Mouse (Mus musculus): Measurements from ENCODE around the gene Otub2.

The Otub2 gene

DNA sequence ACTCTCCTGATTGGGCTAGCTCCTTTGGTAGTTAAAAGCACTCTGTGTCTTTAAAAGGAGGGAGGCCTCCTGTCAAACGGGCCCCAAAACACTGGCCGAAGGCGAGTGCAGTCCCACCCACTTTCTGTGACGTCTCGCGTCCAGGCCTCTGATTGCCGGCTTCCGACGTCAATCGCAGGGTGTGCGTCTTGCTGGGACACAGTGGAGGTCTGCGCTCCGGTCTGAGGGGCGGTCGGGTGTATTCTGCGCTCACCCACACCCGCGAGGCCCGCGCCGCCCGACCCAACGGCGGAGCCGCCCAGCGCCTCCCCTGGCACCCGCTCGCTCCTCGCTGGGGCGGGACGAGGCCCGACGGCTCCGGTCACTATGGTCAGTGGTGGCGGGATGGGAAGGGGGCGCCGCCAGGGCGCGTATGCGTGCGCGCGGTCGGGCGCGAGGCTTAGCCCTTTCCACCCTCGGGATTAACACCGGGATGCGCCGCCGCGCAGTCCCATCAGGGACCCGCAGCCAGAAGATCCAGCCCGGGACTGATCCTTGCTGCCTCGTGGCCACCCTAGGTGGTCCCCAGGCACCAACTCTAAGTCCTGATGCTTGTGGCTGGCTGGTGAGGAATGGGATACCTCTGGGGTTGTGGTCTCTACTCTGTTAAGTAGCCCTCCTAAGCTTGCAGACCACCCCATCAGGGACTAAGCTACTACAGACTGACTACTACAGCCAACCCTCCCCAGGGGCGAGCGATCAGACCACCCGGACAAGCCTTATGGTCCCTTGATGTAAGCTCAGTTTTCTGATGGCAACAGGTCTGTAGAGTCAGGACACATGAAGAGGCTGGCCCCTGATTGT lies at the start of gene Otub2:
Gene Otub2 (plus strand): TSS at position 178 of the 843 bp plus-strand sequence.
- peak; percentile 97 for DNase-seq

GRCm38 (mm10) chr12:103341212-103341611 lies 47.3 kb upstream of the Otub2 start:
- no peak for DNase-seq

DNA sequence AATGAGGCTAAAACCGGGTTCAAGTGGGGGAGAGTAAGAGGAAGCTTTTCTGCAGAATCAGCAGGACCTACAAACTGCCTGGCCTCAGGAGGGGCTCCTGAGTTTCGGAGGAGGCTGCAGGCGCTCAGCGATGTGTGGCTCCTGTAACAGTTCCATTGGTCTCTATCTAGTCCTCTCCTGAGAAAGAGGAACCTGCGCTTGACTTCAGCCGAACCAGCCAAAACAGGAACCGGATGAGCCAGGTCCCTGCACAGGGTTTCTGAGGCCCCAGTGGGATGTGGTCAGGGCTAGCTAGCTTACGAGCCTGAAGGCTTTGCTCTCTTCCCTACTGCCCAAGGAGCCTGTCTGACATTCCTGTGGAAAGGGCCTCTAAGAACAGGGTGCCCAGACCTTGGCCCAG lies 45.0 kb upstream of the Otub2 start:
- no peak for DNase-seq

DNA sequence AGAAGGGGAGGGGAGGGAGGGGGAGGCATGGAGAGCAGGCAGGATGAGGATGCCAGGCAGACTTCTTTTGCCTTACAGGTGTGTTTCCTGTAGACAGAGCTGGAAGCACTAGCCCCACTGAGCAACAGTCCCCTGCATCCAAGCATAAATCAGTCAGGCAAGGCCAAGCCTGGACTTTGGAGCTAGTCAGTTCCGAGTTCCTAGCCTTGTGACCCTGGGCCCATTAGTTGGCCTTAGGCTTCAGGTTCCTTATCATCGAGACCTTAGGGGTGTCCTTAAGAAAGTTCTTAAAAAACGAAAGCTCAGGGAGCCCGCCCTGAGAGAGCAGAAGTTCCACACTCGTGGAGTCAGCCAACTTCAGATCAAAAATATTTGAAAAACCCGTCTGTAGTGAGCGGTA lies 43.5 kb upstream of the Otub2 start:
- DNase-seq = no peak

DNA sequence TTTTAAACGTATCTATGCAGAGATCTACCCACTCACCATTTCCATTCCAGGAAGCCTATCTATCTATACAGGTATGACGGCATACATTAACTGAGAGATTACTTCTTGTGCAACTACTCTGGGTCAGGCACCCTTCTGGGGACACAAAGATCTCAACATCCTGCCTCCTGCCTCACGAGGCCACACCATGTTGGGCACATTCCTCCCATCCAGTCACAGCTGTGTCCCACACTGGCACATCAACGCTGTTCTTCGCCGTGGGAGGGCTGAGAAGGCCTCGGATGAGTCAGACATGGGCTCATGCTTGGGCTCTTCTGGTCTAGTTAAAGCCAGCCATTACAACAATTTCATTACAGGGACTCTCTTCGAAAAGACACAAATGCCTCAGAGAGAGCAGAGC lies 41.5 kb upstream of the Otub2 start:
- DNase-seq = no peak

DNA sequence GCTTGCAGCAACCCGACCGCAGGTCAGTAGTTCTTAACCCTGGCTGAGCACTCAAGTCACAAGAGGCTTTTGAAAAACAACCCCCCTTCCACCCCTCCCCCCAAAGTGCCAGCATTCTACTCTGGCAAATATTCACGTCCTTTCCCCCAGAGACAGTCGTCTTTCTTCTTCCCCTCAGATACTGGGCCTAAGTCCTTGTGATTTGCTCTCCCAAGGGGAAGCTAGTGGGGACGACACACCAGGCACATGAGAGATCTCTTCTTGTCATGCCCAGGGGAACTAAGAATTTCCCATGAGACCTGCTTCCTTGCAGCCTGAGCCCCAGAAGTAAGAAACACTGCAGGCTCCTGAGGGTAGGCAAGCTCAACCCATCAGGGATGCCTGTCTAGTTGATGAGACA lies 41.1 kb upstream of the Otub2 start:
- no peak for DNase-seq

GRCm38 (mm10) chr12:103348506-103348905 lies 40.0 kb upstream of the Otub2 start:
- peak; percentile 76 for DNase-seq

DNA sequence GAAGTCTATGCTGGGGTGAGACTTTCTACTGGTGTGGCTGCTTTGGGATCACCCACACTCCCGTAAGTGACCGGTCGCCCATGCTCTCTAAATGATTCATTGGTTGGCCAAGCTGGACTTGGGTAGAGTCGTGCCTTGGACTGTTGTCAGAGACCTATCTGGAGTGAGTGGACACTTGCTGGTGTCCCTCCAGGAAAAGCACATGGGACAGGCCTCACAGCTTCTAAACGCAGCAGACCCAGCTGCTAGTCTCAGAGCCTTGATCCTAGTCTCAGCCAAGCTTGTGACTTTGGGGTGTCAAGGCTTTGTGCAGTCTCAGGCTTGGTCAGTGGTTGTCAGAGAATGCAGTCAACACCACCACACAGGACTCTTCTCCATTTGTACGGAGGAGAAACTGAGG lies 35.7 kb upstream of the Otub2 start:
- DNase-seq = no peak

DNA sequence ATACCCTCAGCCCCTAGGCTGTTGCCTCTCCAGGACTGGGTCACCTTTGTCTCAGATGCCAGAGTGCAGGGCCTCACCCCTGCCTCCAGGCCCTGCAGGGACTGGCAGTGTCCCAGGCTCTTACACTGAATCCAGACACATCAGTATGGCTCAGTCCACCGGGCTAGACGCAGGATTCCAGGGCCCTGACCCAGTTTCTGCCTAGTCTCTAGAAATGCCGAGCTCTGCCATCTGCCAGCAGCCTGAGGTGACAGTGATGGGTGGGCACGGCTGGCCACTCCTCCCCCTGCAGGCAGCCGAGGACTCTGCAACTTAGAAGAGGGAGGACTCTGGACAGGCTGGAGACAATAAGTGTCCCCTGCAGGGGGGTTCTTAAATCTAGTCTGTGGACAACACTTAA lies 34.9 kb upstream of the Otub2 start:
- DNase-seq = peak; percentile 74

GRCm38 (mm10) chr12:103355746-103356414 lies 32.6 kb upstream of the Otub2 start, which contains the start of gene Asb2:
TSS of gene Asb2 (minus strand) at chr12:103356001.
- no peak for DNase-seq

DNA sequence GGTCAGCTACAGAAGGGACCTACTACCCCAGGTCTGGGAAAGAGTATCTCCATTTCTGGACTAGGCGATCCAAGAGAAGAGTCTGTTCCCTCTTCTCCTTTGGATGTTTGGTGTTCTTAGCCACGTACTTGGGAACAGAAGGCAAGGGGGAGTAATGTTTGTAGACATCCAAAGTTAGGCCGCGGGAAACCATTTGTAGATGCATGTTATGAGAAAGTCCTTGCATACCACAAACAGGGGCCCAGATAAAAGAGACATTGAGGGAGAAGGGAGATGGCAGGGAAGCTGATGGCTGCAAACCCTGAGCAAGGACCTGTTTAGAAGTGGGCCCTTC lies 32.1 kb upstream of the Otub2 start:
- no peak for DNase-seq

DNA sequence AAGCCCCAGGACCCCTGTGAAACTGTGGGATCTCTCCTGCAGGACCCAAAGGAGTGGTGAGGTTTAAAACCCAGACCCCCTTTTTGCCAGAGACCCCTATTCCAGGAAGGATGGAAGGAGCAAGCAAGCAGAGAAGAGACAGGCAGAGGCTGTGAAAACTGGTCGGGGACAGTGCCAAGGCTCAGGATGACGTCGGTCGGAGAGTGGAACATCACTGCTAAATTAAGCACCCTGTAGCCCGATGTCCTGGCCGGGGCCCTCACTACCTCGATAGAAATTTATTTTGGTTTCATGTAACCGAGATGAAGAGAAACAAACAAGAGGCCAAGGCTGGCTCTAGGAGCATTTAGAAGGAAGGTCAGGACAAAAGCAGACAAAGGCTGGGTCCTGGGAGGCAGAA lies 30.3 kb upstream of the Otub2 start:
- DNase-seq = no peak

- no peak for DNase-seq
Measured at GRCm38 (mm10) chr12:103358951-103359801, 29.3 kb upstream of the Otub2 start.

DNA sequence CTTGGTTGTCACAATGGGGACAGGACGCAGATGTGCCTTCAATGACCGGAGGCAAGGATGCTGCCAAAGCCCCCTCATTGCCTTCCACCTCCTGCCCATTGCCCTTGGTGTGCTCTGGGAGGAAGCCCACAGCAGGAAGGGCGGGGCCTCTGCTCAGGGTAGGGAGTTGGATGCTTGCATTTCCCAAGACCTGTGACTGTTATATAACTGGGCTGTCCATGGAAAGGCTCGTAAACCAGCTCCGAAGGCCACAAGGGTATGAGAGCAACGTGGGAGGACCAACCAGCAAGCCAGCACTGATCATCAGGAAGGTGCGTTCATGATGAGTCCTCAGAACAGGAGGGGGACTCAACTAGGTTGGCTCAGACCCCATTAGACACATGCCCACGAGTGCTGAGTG lies 27.7 kb upstream of the Otub2 start:
- DNase-seq = no peak

- no peak for DNase-seq
Measured at GRCm38 (mm10) chr12:103361539-103362307, 26.8 kb upstream of the Otub2 start.

DNA sequence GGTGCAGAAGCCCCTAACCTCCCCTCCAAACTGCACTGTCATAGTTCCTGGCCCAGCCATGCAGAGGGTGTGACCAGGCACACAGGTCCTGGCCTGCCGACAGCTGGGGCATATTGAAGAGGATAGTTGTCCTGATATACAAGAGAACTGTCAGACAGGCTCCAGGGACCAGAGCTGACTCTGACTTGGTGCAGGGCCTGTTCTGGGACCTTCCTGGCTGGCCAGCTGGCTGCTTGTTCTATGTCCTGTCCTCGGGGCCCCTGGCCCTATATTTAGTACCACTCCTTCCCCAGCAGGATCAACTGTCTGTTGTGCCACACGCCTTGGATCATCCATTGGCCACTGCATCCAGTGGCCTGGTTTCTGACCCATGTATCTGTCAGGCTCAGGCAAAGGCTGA lies 26.1 kb upstream of the Otub2 start:
- no peak for DNase-seq

DNA sequence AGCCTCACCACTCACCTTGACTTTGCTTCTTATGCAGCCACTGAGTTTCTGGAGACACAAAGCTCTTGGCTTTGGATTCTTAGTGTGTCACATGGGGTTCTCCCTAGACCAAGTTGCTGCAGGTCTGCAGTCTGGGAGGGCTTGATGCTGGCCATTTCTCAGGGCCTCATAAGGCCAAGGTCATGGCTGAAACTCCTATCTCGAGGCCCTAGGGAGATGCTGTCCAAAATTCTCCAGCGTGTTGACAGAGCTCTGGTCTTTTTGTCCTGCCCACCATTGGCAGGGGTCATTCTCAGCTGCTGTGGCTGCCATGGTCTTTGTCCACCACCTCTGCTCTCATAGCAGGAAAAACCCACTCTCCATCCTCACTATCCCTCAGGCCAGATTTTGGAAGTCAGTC lies 21.3 kb upstream of the Otub2 start:
- DNase-seq = no peak

DNA sequence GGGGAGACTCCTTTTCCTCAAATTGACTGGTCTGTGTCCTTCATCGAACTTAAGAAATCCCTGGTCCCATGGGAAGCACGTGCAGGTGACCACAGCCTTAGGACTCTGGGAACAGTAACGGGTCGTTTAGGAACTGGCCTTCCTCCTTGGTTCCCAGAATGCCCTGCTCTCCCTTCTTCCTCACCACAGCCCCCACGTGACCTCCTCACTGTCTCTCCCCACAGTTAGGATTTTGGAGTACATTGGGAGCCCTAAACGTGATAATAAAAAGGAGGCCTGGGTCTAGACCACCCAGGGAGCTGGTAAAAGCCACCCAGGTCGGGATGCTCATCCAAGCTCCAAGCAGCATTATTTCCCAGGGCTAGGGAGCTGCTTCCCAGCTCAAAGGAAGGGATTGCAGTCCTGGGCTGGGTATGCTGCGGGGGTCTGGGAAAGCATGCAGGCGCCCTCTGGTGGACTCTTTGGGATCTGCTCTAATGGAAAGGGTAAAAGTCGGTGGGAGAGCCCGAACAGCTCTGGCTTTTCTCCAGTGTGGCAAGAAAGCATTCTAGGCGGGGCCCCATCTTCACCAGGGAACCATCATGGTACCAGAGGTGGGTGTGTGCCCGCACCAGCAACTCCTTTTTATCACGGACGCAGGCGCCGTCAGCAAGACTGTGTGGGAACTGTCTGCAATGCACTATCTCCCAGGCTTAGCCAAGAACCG lies 20.7 kb upstream of the Otub2 start:
- DNase-seq = peak; percentile 51

DNA sequence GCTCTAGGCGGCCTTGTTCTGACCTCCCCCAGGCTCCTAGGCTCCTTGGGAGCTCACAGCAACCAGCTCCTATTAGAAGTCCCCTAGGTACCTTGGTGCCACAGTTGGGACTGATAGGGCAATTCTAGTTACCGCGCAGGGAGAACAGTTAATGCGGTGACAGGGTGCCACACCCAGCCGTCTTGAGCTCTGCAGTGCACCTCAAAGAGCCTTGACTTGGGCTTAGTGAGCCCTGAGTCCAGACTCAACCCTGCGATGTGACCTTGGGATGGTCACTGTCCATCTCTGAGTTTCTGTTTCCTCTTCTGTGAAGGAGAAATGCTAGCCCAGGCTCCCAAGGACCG lies 20.2 kb upstream of the Otub2 start:
- no peak for DNase-seq

- no peak for DNase-seq
Measured at GRCm38 (mm10) chr12:103368777-103369176, 19.7 kb upstream of the Otub2 start.

- no peak for DNase-seq
Measured at GRCm38 (mm10) chr12:103370861-103371260, 17.6 kb upstream of the Otub2 start.

- peak; percentile 55 for DNase-seq
Measured at GRCm38 (mm10) chr12:103371711-103372110, 16.8 kb upstream of the Otub2 start.
